Mouse (Mus musculus) kidney, postnatal 25 days (tissue): ENCODE results near the gene Slc22a5.

Source experiments
- DNase-seq, 2 experiments: peaks; one replicate each; pipeline ENCODE4 v3.0.0; 2021; ENCODE audit warnings: mixed read lengths in 2 of 2

The Slc22a5 gene

DNA sequence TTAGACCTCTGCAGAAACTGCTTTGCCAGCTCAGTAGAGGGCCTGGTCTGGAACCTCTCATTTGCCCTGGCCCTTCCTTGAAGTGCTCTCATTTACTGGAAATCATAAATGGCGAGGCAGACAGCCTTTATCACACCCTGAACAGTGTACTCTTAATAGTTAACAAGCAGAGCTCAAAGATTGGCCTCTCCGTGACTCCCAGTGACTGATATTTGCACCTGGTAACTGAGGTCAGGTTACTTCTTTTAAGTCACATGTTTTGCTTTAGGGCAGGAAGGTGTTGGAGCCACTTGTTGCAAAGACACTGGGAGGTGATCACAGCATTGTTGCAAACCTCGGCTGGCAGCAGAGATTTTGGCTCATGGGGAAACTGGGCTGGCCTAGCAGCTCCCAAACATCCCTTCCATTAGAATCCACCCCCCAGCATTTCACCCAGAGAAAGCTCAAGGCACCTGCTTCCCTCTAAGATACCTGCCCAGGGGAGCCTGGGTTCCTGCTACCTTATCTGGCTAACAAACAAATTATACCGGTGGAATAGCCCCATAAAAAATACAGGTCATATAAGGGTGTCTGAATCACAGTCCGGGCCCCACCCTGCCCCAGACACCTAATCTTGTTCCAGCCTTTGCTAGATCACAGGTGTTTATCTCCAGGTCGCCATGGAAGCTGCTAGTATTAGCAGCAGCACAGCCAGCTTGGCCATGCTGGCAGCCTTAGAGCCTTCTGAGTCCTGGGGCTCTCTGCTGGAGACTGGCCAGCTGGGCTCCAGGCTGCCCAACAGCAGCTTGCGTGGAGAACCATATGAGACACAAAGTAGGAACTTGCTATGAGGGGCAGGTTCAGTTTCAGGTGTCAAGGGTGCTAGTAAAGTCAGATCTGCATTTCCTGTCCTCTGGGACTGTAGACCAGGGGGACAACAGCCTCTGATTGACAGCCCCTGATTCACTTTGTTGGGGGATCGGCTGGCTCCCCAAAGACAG, 51.5 kb downstream of the Slc22a5 start:
- DNase-seq = no peak

DNA sequence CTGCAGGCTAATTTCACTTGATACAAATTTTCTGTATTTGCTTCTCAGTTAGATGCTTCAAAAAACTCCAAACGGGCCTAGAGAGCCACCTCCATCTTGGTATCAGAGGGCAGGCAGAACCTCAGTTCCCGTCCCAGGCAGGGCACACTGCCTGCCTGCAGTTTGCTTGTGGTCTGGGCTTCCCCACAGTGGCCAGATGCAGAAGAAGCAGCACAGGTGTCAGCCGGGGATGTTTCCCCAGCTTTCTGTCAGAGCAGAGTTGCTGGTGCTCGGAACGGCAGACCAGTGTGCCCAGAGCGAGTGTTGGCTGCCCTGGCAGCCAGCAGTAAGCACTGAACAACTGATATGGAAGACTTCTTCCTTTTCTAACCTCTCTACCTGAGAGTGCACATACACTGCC, 52.3 kb downstream of the Slc22a5 start:
- DNase-seq = no peak

DNA sequence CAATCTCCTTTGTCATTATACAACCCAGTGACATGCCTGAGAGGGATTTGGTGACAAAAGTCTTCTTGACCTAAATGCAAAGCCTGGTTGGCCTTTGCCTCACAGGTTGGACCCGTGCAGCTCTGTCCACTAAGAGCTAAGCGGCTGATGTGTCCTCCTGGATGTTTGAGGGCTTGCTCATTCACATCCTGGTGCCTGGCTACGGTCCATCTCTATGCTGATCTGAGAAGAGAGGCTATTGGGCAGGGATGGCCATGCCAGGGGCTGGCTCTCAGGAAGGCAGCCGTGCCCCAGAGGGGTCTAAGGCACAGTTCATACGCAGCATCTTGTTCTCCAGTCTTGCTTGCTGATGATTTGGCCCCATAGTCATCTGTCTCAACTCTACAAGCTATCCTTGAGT, 53.7 kb downstream of the Slc22a5 start:
- DNase-seq = no peak

DNA sequence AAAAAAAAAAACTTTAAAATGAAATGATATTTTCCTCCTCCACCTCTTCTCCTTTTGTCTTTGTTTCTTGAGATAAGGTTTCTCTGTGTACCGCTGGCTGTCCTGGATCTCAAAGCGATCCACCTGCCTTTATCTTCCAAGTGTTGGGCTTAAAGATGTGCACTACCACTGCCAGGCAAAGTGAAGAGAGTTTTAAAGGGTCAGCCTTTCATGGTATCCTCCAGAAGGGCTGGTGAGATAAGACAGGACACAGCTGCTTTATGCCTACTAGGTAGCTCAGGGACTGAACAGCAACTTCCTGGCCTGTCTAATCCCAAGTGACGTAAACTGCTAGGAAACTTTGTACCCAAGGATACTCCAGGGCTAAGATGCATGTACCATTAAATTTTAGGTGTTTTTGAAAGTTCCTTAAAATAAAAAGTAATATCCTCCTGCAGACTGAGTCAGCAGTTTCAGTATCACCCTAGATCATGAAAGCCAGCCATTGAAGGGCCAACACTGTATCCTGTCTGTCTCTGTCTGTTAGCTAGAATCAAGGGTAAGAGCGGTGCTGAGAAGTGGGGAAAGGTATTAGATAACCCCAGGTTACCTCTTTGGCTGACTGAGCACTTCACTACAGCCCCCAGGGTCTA, 56.0 kb downstream of the Slc22a5 start:
- no peak for DNase-seq

DNA sequence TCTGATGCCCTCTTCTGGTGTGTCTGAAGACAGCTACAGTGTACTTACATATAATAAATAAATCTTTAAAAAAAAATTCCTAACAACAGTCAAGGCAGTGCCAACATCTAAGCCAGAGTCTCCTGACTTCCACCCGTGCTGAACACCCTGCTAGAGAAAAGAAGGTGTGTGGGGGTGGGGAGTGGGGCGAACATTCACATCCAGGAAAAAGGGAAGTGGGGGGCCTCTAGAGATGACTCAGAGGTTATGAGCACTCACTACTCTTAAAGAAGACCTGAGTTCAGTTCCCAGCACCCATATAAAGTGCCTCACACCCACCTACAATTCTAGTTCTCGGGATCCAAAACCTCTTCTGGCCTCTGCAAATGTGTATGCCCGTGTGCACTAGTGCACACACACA, 66.1 kb downstream of the Slc22a5 start:
- DNase-seq = peak in 1 of 2 experiments; percentile 32

DNA sequence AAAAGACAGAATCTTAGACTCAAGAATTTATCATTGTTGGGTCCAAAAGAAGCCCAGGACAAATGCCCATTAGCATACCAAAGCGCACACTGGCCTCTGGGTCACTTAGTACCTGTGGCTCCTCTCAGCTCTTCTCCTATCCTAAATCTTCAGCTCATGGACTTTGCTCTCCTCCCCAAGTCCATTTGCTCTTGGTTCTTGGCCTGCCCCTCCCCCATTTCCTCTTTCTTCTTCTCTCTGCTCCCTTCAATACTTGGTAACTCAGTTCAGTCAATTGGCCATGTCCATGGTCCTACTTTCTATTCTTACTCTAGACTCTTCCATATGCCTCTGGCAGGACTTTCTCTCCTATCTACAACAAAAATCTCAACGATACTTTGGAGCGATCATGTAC, 69.5 kb downstream of the Slc22a5 start:
- peak in 1 of 2 experiments; percentile 27 for DNase-seq

DNA sequence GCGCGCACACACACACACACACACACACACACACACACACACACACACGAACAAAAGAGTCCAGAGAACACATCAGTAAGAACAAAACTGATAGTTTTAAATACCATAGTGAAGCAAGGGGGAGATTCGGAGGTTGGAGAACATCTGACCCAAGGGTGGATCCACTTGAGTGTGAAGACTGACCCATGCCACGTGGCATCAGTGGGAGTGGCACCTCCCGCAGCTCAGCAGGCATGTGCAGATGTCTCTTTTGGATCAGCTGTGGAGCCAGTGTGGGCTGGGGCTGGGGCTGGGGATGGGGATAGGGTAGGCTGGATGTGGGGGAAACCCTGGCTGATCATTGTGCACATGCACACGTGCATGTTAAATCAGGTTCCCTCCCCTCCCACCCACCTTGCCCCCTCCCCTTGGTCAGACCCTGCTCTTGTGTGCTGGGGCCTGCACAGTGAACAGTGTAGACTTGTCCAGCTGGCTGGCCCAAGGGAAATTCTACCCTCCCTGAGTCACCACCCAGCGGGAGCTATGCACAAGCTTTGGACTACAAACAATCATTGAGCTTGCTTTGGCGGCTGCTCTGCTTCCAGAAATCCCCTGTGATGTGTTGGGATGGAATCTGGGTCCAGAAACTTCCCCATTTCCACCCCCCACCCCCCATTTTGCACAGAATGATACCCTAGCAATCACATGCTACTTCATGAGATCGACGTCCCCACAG, 70.1 kb downstream of the Slc22a5 start:
- no peak for DNase-seq

DNA sequence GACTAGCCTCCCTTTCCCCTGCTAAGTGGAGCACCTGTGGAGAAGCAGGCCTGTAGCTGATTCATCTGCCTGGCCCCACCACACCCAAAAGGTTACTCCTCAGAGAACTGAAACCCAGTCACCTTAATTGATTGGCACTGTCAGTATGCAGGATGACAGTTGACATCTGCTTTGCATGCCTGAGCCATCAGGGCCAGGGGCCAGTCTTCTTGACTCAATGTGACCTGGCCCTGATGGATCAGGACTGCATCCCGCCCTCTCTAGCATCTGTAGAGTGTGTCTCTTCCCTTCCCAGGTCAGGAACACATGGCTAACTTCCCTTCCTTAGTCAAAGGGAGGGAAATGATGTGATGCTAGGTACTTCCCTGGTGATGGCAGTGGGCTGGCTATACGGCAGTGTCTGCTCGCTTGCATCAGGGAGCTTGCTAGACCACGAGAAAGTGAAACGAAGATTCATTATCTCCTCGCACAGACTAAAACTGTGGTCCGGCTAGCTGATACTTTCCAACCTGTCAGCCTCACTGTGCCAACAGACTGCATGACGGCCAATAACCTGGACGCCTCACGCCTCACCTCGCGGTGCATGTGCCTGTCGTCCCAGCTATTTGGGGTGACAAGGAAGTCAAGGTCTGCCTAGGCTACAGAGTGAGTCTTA, 70.8 kb downstream of the Slc22a5 start:
- no peak for DNase-seq

DNA sequence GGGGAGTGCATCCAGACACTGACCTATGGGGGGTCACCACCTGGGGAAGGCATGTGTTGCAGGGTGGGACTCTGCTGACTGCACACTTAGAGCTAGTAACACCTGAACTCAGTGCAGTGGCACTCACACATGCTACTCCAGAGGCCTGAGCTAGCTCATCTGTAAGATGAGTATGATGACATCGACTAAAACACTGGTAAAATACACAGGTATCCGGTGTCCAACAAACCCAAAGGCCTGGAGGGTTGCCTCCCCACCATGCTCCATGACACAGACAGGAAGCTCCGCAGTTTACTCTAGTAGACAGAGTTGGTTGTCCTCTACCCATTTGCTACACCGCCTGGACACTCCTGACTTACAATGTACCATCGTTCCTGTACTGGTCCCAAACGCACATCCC, 71.9 kb downstream of the Slc22a5 start:
- DNase-seq = no peak

DNA sequence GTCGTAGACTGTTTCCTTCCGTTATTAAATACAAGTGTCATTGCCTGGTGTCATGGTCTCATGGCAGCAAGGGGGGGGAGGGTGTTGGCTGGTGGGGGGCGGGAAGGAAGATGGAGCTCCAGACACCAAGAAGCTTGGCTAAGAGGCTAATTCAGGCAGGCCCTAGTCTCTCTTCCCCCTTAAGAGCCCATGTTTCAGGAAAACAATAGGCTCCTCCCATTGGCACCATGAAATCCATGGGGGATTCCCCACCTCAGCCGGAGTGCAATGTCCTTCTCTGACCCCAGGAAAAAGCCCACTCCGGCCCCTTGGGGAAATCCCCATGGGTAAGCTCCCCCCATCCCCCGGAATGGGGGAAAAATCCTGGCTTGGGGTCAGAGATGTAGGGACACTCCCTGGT, 72.7 kb downstream of the Slc22a5 start:
- DNase-seq = peak; percentile 51 to 74

DNA sequence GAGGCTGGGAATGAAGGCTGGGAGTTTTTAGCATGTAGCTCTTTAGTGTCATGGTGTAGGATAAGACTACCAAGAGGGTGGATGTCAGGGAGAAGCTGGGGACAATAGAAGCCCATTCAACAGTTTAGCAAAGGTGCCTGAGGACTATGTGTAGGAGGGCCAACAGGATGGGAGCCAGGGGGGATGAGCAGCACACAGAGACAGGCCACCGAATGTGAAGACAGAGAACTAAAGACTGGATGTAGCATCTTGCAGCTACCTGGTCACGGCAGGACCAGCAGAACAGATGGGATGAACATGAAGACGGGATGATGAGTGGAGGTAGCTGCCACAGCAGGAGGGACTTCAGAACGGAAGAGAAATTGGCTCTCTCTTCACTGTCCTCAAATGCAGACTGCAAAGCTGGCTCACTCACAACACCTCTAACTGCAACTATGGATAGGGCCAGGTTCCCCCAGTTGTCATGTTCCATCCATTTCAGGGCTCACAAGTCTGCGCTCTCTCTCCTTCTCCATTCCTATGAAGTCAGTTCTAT, 74.6 kb downstream of the Slc22a5 start:
- no peak for DNase-seq

DNA sequence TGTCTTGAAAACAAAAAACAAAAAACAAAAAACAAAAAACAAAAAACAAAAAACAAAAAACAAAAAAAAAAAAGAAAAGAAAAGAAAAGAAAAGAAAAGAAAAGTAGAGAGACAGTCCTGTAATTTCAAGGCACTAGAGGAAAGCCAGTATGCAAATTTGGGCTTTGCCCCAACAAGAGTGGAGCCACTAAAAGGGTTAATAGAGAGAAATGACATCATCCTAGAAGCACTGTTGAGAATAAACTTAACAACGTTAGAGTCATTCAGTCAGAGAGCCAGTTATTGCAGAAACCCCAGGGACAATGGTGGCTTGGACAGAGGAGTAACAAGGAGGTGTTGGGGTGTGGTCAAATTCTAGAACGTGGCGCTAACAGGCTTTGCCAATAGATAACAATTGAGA, 76.7 kb downstream of the Slc22a5 start:
- DNase-seq = no peak
